Mouse (Mus musculus) MEL (cell line): ENCODE data around the gene Golga2. TPM values are rescaled to one million over a fixed set of nuclear protein-coding genes. Genes with fewer than 3 reads are reported as not detected.
A peak's percentile ranks its signal among the peaks of the same experiment; 100 is the strongest.

Source experiments
- DNase-seq: peaks from one replicate; pipeline ENCODE4 v3.0.0; 2011; ENCODE audit warnings: low read depth, low spot score
- H3K27ac ChIP-seq: 2 replicates; pipeline ENCODE4 v1.5.1; 2012; ENCODE audit warnings: low read depth, mild to moderate bottlenecking, control low read depth, low read length, moderate library complexity; ENCODE audit not compliant: control insufficient read depth
- H3K27me3 ChIP-seq, 2 experiments: fragments of 150-350 bp in 1 of 2; sonication (generic) in 1 of 2; 2 replicates each; pipeline ENCODE4 v1.6.1; 2012; ENCODE audit warnings: low read length in 2 of 2, mild to moderate bottlenecking in 2 of 2, improper control_type of control experiment in 1 of 2, moderate library complexity in 1 of 2; ENCODE audit not compliant: insufficient read depth in 2 of 2, control insufficient read depth in 1 of 2
- H3K36me3 ChIP-seq, 2 experiments: 2 replicates each; pipeline ENCODE4 v1.6.1; 2012 to 2014; ENCODE audit warnings: low read length in 2 of 2, improper control_type of control experiment in 1 of 2, inconsistent platforms in 1 of 2, mild to moderate bottlenecking in 1 of 2; ENCODE audit not compliant: insufficient read depth in 2 of 2, control insufficient read depth in 1 of 2
- H3K4me1 ChIP-seq, 2 experiments: fragments of 150-350 bp in 1 of 2; sonication (generic) in 1 of 2; 2 replicates each; pipeline ENCODE4 v1.6.1; 2012; ENCODE audit warnings: low read length in 2 of 2, improper control_type of control experiment in 1 of 2, mild to moderate bottlenecking in 1 of 2; ENCODE audit not compliant: insufficient read depth in 2 of 2, control insufficient read depth in 1 of 2
- H3K4me3 ChIP-seq, 2 experiments: fragments of 150-350 bp in 1 of 2; sonication (generic) in 1 of 2; 2 replicates each; pipeline ENCODE4 v1.5.1; 2012; ENCODE audit warnings: low read depth in 2 of 2, low read length in 2 of 2, mild to moderate bottlenecking in 2 of 2, moderate library complexity in 2 of 2, control low read depth in 1 of 2, improper control_type of control experiment in 1 of 2; ENCODE audit not compliant: control insufficient read depth in 1 of 2, insufficient read depth in 1 of 2
- H3K79me2 ChIP-seq: 2 replicates; pipeline ENCODE4 v1.6.1; 2012; ENCODE audit warnings: mild to moderate bottlenecking, low read length, moderate library complexity; ENCODE audit not compliant: control insufficient read depth, poor library complexity, insufficient read depth
- H3K9ac ChIP-seq: 2 replicates; pipeline ENCODE4 v1.6.1; 2012; ENCODE audit warnings: low read depth, mild to moderate bottlenecking, control low read depth, low read length, moderate library complexity; ENCODE audit not compliant: control insufficient read depth, poor library complexity, severe bottlenecking
- H3K9me3 ChIP-seq: fragments of 150-350 bp; sonication (generic); replicated peaks from 2 replicates; pipeline ENCODE4 v1.6.1; 2012; ENCODE audit warnings: mild to moderate bottlenecking, low read length, improper control_type of control experiment, moderate library complexity; ENCODE audit not compliant: insufficient read depth
- BHLHE40 ChIP-seq: IDR thresholded peaks from 2 replicates; pipeline ENCODE4 v1.6.1; 2012; ENCODE audit warnings: low read depth, mild to moderate bottlenecking, inconsistent platforms, low read length, improper control_type of control experiment, borderline replicate concordance
- CHD1 ChIP-seq: IDR thresholded peaks from 2 replicates; pipeline ENCODE4 v1.6.1; 2012; ENCODE audit warnings: low read depth, mild to moderate bottlenecking, inconsistent platforms, low read length, improper control_type of control experiment
- CHD2 ChIP-seq: IDR thresholded peaks from 2 replicates; pipeline ENCODE4 v1.6.1; 2011; ENCODE audit warnings: low read length, improper control_type of control experiment
- CTCF ChIP-seq, 3 experiments: IDR thresholded peaks in 2 of 3; conservative IDR thresholded peaks in 1 of 3; 2 replicates each; pipeline ENCODE4 v1.5.1; 2011 to 2012; ENCODE audit warnings: low read length in 3 of 3, low read depth in 2 of 3, mild to moderate bottlenecking in 2 of 3, improper control_type of control experiment in 1 of 3, inconsistent platforms in 1 of 3, mixed read lengths in 1 of 3, moderate library complexity in 1 of 3; ENCODE audit not compliant: control insufficient read depth in 1 of 3, insufficient read depth in 1 of 3, poor library complexity in 1 of 3, severe bottlenecking in 1 of 3
- EP300 ChIP-seq, 2 experiments: IDR thresholded peaks; 2 replicates each; pipeline ENCODE4 v1.6.1; 2011; ENCODE audit warnings: improper control_type of control experiment in 2 of 2, low read length in 2 of 2, low read depth in 1 of 2, mild to moderate bottlenecking in 1 of 2
- GATA1 ChIP-seq: IDR thresholded peaks from 2 replicates; pipeline ENCODE4 v1.6.1; 2011; ENCODE audit warnings: low read depth, low read length, improper control_type of control experiment
- HCFC1 ChIP-seq: IDR thresholded peaks from 2 replicates; pipeline ENCODE4 v1.6.1; 2012; ENCODE audit warnings: low read depth, mild to moderate bottlenecking, inconsistent platforms, low read length, improper control_type of control experiment, moderate library complexity
- JUND ChIP-seq: IDR thresholded peaks from 2 replicates; pipeline ENCODE4 v1.6.1; 2011; ENCODE audit warnings: low read depth, mild to moderate bottlenecking, improper control_type of control experiment, low read length
- MAZ ChIP-seq: IDR thresholded peaks from 2 replicates; pipeline ENCODE4 v1.6.1; 2012; ENCODE audit warnings: low read depth, mild to moderate bottlenecking, inconsistent platforms, low read length, improper control_type of control experiment
- MXI1 ChIP-seq: IDR thresholded peaks from 2 replicates; pipeline ENCODE4 v1.6.1; 2011; ENCODE audit warnings: mild to moderate bottlenecking, low read depth, low read length, improper control_type of control experiment
- MYC ChIP-seq: IDR thresholded peaks from 2 replicates; pipeline ENCODE4 v1.6.1; 2011; ENCODE audit warnings: low read depth, mild to moderate bottlenecking, low read length, improper control_type of control experiment, moderate library complexity
- NELFE ChIP-seq: IDR thresholded peaks from 2 replicates; pipeline ENCODE4 v1.6.1; 2011; ENCODE audit warnings: low read depth, low read length, improper control_type of control experiment
- NRF1 ChIP-seq: IDR thresholded peaks from 2 replicates; pipeline ENCODE4 v1.6.1; 2014; ENCODE audit warnings: low read depth, mild to moderate bottlenecking, inconsistent platforms, low read length, improper control_type of control experiment, moderate library complexity; ENCODE audit not compliant: poor library complexity, insufficient read depth, severe bottlenecking
- POLR2A ChIP-seq, 2 experiments: IDR thresholded peaks; 2 replicates each; pipeline ENCODE4 v1.6.1; 2011 to 2012; ENCODE audit warnings: low read length in 2 of 2, mild to moderate bottlenecking in 2 of 2, control low read depth in 1 of 2, improper control_type of control experiment in 1 of 2, low read depth in 1 of 2, moderate library complexity in 1 of 2; ENCODE audit not compliant: control insufficient read depth in 1 of 2, insufficient read depth in 1 of 2, poor library complexity in 1 of 2
- POLR2AphosphoS5 ChIP-seq: IDR thresholded peaks from 2 replicates; pipeline ENCODE4 v1.6.1; 2012; ENCODE audit warnings: low read depth, borderline replicate concordance, mild to moderate bottlenecking, inconsistent platforms, low read length, moderate library complexity, mixed read lengths
- RAD21 ChIP-seq: IDR thresholded peaks from 2 replicates; pipeline ENCODE4 v1.6.1; 2011; ENCODE audit warnings: mild to moderate bottlenecking, low read depth, low read length, improper control_type of control experiment
- SMC3 ChIP-seq: IDR thresholded peaks from 2 replicates; pipeline ENCODE4 v1.6.1; 2011; ENCODE audit warnings: low read depth, low read length, improper control_type of control experiment
- TBP ChIP-seq: IDR thresholded peaks from 2 replicates; pipeline ENCODE4 v1.8.0; 2011; ENCODE audit warnings: low read depth, low read length, improper control_type of control experiment
- TCF12 ChIP-seq: IDR thresholded peaks from 2 replicates; pipeline ENCODE4 v1.6.1; 2014; ENCODE audit warnings: low read depth, mild to moderate bottlenecking, inconsistent platforms, low read length, improper control_type of control experiment, moderate library complexity
- USF1 ChIP-seq: IDR thresholded peaks from 2 replicates; pipeline ENCODE4 v1.6.1; 2014; ENCODE audit warnings: low read depth, mild to moderate bottlenecking, inconsistent platforms, low read length, improper control_type of control experiment, moderate library complexity
- ZMIZ1 ChIP-seq: IDR thresholded peaks from 2 replicates; pipeline ENCODE4 v1.6.1; 2012; ENCODE audit warnings: low read depth, mild to moderate bottlenecking, inconsistent platforms, low read length, improper control_type of control experiment, moderate library complexity
- polyA plus RNA-seq, 2 experiments: library from polyadenylated mRNA; stranded (reverse) in 1 of 2; unstranded in 1 of 2; fragments of >175 nt in 1 of 2; fragments of >200 nt in 1 of 2; gene quantifications; 2 replicates each; pipeline versions ENCODE4 v1.2.1 to v1.2.4; 2012; ENCODE audit warnings: low replicate concordance in 2 of 2, low read depth in 1 of 2; ENCODE audit not compliant: insufficient read length in 2 of 2, insufficient read depth in 1 of 2, missing spikeins in 1 of 2
- total RNA-seq: library from RNA; depleted of rRNA; stranded (reverse); fragments of 300-350 nt; gene quantifications from 2 replicates; pipeline ENCODE4 v1.2.3, GENCODE M21; 2012

Gene Golga2
- total and polyA plus RNA-seq, 3 experiments: 20.3 to 38.6 TPM; not detected in 1

DNA sequence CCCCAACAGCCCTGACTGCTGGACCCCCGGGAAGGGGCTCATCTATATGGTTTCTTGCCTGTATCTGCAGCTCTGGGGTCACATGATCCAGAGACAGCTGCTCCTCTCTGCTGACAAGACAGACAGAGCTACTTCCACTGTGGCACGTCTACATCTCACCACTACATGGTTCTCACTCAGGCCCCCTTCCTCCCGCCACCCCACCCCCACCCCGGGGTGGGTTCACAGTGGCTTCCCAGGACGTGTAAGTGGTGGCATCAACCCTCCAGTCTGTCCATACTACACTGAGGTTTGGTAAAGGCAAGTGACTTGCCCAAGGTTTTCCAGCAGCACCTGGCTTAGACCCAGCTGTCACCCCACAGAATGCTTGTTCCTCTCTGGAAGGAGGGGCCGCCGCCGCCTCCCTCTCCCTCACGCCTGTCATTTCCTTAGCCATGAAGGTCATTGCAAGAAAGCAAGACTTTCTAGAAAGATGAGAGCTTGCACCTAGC lies 64.3 kb downstream of the Golga2 start:
- peak; percentile 40; the same call in 1 of the 2 replicates for TF ChIP-seq USF1
- TF ChIP-seq MAZ: no peak
- H3K27me3 ChIP-seq: no peaks in the 10 kb centered on the region

DNA sequence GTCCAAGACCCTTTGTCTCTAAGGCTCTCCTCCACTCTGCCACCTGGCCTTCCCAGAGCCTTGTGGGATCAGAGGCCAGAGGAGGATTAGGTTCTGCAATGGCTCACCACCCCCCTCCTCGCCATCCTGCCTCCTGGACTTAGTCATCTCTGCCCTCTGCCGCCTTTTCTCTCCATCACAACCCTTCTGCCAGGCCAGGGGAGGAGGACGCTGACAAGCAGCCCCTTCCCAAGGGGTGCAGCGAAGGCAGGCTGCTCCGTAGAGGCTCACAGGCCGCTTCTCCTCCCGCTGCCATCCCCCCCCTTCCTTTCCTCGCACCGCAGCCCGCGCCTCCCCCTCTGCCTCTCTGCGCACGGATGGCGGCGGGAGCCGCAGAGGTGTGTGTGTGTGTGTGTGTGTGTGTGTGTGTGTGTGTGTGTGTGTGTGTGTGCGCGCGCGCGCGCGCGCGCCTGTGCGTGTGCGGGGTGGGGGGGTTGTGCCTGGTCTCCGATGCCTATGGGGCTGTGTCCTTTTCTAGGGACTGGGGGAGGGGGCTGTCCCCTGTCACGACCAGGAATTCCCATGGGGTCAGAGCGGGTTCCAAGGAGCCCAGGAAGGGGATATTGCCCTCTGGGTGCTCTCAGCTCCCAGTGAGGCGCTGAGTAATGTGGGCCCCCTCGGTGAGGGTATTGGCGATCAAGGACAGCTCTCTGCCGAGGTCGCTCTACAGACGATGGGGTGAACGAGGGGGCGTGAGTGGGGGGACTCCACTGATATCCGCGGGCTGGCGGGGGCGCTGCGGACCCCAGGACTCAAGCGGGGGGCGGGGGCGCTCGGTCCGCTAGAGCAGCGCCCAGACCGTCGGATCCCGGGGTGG lies 65.2 kb downstream of the Golga2 start, which contains the start of gene Ciz1:
Gene Ciz1 (plus strand): TSS at position 177 of the 856 bp plus-strand sequence.
- Histone ChIP-seq H3K36me3 (peaks cover 0 to 4% of the 10 kb centered on the region in 2 experiments; a peak in 2 of 4 replicates), H3K9me3 (no peaks in the 10 kb centered on the region), H3K79me2 (no peaks in the 10 kb centered on the region), H3K9ac (peak within 1 kb of the TSS; percentile 69), H3K4me3 (peak within 1 kb of the TSS; percentile 54 to 67), H3K4me1 (peaks cover 4 to 9% of the 10 kb centered on the region in 2 experiments; a peak in 3 of 4 replicates), H3K27me3 (no peaks in the 10 kb centered on the region; a peak in 1 of 4 replicates), H3K27ac (no peak within 1 kb of the TSS)
- no peak for DNase-seq
- TF ChIP-seq POLR2A (IDR thresholded peaks at IDR 0.05; ENCODE audit: control insufficient read depth in 1 of 2, insufficient read depth in 1 of 2, low read depth in 1 of 2, low read length in 2 of 2, poor library complexity in 1 of 2): no peak
- TF ChIP-seq NRF1: 0 out of 2 replicates have a peak, but pooled peaks have one; percentile 10

More for the DNA sequence above, 64.3 kb downstream of the Golga2 start:
- Histone ChIP-seq H3K9ac (no peak overlapping the region), H3K36me3 (peaks cover 0 to 4% of the 10 kb centered on the region in 2 experiments; a peak in 2 of 4 replicates), H3K4me1 (peaks cover 4 to 9% of the 10 kb centered on the region in 2 experiments; a peak in 3 of 4 replicates), H3K4me3 (no peak overlapping the region), H3K79me2 (no peaks in the 10 kb centered on the region), H3K9me3 (no peaks in the 10 kb centered on the region), H3K27ac (no peak overlapping the region)
- DNase-seq: no peak

DNA sequence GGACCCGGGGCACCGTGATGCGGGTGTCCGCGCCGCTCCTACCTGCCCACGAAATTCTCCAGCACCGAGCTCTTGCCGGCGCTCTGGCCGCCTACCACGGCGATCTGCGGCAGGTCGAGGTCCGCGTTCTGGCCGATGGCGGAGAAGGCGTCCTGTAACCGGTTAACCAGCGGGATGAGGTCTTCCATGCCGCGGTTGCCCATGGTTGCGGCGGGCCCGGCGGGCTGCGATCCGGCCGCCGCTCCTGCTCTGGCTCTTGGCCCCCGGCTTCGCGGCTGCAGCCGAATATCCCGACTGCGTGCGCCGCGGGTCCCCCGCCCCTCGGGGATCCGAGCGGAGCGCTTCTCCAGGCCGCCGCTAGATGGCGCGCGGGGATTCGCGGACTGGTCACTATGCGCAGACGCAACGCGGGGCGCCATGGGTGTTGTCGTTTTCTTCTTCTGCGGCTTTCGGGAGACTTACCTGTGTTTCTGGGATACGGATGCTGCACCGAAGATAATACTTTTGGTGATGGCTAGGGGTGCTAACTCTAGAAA lies 65.9 kb downstream of the Golga2 start, which contains the start of gene Dnm1:
Gene Dnm1 (minus strand): TSS at position 332 of the 536 bp plus-strand sequence.
- peaks cover 4 to 9% of the 10 kb centered on the region in 2 experiments; a peak in 3 of 4 replicates for H3K4me1 ChIP-seq
- peak within 1 kb of the TSS; percentile 55 to 67 for H3K4me3 ChIP-seq
- H3K36me3 ChIP-seq: peaks cover 0 to 4% of the 10 kb centered on the region in 2 experiments; a peak in 2 of 4 replicates
- peak; percentile 89 for DNase-seq
- H3K9me3 ChIP-seq: no peaks in the 10 kb centered on the region
- peak within 1 kb of the TSS; percentile 69 for H3K9ac ChIP-seq
- peaks cover 0 to 4% of the 10 kb centered on the region in 2 experiments; a peak in 2 of 4 replicates for H3K27me3 ChIP-seq
- H3K27ac ChIP-seq: no peak within 1 kb of the TSS
- H3K79me2 ChIP-seq: no peaks in the 10 kb centered on the region
- TF ChIP-seq BHLHE40: no peak
- peak; percentile 30; the same call in 1 of the 2 replicates for TF ChIP-seq NELFE
- TF ChIP-seq CHD2: no peak
- TF ChIP-seq TCF12: 0 out of 2 replicates have a peak, but pooled peaks have one; percentile 16
- no peak for TF ChIP-seq MYC
- TF ChIP-seq POLR2AphosphoS5: no peak
- peak; percentile 37 for TF ChIP-seq RAD21
- peak; percentile 87 for TF ChIP-seq HCFC1
- no peak for TF ChIP-seq ZMIZ1
- TF ChIP-seq MAZ: peak; percentile 99
- TF ChIP-seq EP300 (IDR thresholded peaks at IDR 0.05; ENCODE audit: low read depth in 1 of 2, low read length in 2 of 2): no peak
- TF ChIP-seq SMC3: peak; percentile 64
- peak; percentile 75 for TF ChIP-seq MXI1
- no peak for TF ChIP-seq CHD1
- TF ChIP-seq TBP: 0 out of 2 replicates have a peak, but pooled peaks have one; percentile 34
- TF ChIP-seq CTCF (IDR thresholded peaks at IDR 0.05 in 2 of 3, conservative IDR thresholded peaks at IDR 0.05 in 1 of 3; ENCODE audit: control insufficient read depth in 1 of 3, insufficient read depth in 1 of 3, low read depth in 2 of 3, low read length in 3 of 3, poor library complexity in 1 of 3, severe bottlenecking in 1 of 3): peak; percentile 76 to 98 (median 93)
- no peak for TF ChIP-seq JUND
- peak; percentile 86 for TF ChIP-seq NRF1
- TF ChIP-seq POLR2A (IDR thresholded peaks at IDR 0.05; ENCODE audit: control insufficient read depth in 1 of 2, insufficient read depth in 1 of 2, low read depth in 1 of 2, low read length in 2 of 2, poor library complexity in 1 of 2): peak in 1 of 2 experiments; percentile 55; a peak in 1 of 4 replicates
- no peak for TF ChIP-seq GATA1
